Mouse (Mus musculus) hindbrain, embryonic 12.5 days (tissue): Measurements from ENCODE around the gene Zfyve28. TPM values are rescaled to one million over a fixed set of nuclear protein-coding genes. Genes with fewer than 3 reads are reported as not detected.

Source experiments
- ATAC-seq: fragments of 200-750 bp; cut with Nextera tagmentation; 2 replicates; pipeline ENCODE4 v1.8.0; 2017; ENCODE audit warnings: moderate TSS enrichment; ENCODE audit not compliant: low FRiP score
- H3K27ac ChIP-seq: fragments of 300-500 bp; sonication (generic); 2 replicates; pipeline ENCODE4 v1.5.1; 2016; ENCODE audit warnings: mild to moderate bottlenecking
- H3K27me3 ChIP-seq: fragments of 300-500 bp; sonication (generic); 2 replicates; pipeline ENCODE4 v1.6.1; 2016; ENCODE audit warnings: mild to moderate bottlenecking
- H3K36me3 ChIP-seq: fragments of 300-500 bp; sonication (generic); 2 replicates; pipeline ENCODE4 v1.6.1; 2016; ENCODE audit warnings: mild to moderate bottlenecking
- H3K4me1 ChIP-seq: fragments of 300-500 bp; sonication (generic); 2 replicates; pipeline ENCODE4 v1.6.1; 2016
- H3K4me2 ChIP-seq: fragments of 300-500 bp; sonication (generic); replicated peaks from 2 replicates; pipeline ENCODE4 v1.6.1; 2016; ENCODE audit warnings: mild to moderate bottlenecking
- H3K4me3 ChIP-seq: fragments of 300-500 bp; sonication (generic); 2 replicates; pipeline ENCODE4 v1.5.1; 2016; ENCODE audit warnings: mild to moderate bottlenecking
- H3K9ac ChIP-seq: fragments of 300-500 bp; sonication (generic); 2 replicates; pipeline ENCODE4 v1.6.1; 2016; ENCODE audit warnings: mild to moderate bottlenecking, moderate library complexity
- H3K9me3 ChIP-seq: fragments of 300-500 bp; sonication (generic); replicated peaks from 2 replicates; pipeline ENCODE4 v1.6.1; 2016; ENCODE audit warnings: mild to moderate bottlenecking
- WGBS: fragments of 180-500 bp; shearing (Covaris S2); methylation state at CpG from one replicate; pipeline ENCODE4 v1.1.7; 2016; 5-methylcytosine and 5-hydroxymethylcytosine counted together
- polyA plus RNA-seq: library from polyadenylated mRNA; unstranded; fragments of >200 nt; fragmentation: Nextera tagmentation; extraction: Ambion mirVana; gene quantifications from 2 replicates; pipeline ENCODE4 v1.2.1, GENCODE M21; 2016

Zfyve28 gene
- polyA plus RNA-seq, 1 experiment from 2014 or later, result 2.9 TPM

DNA sequence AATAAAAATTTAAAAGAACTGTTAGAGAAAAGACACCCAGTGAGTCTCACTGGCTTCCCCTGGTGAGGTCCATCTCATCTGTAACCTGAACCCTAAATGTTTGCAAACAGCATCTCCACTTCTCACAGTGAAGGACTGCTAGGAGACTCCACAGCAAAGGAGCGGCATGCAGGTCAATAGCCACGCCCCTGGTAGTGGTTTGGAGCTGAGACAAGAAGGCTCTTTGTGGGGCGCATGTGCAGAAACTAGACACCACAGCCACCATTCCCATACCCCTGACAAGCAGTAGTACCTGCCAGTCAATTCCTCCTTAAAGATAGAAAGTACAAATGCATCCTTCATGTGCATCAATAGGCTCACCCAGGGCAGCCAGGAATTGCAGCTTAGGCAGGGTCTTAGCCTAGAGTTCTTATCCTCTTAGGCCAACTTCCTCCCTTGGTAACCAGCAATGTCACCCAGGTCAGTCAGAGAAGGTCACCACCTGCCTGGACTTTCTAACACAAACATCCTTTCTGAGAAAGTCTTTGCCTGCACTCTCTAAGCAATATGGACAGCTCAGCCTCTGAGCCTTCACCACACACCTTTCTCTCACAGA is 4.0 kb downstream of the Zfyve28 start:
- Histone ChIP-seq H3K4me1 (peaks cover 21% of the 10 kb centered on the region), H3K27me3 (peaks cover 48% of the 10 kb centered on the region), H3K9ac (no peak overlapping the region), H3K4me3 (no peak overlapping the region), H3K4me2 (no peak overlapping the region), H3K9me3 (no peaks in the 10 kb centered on the region), H3K36me3 (no peaks in the 10 kb centered on the region), H3K27ac (no peak overlapping the region)
- WGBS, result 49% methylated on average over 3 of the region's 3 CpGs
- ATAC-seq, result no peak

DNA sequence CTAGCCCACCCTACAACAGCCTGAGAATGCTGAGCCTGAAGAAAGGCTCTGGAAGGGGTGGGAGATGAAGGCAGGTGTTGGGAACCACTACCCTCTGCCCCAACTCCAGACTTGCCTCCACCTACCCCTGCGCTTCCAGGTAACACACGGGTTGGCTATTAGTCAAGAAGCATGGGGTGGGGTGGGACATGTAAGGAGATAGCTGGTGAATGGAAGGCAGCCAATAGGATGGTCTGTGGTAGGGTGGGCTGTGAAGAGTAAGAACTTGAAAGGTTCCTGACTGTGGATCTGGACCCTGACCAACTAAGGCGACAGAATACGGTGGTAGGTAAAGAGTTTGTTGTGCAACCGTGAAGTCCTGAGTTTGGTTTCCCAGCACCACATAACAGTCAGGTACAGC is 4.9 kb downstream of the Zfyve28 start:
- ATAC-seq, result no peak
- peaks cover 40% of the 10 kb centered on the region for H3K27me3 ChIP-seq
- peaks cover 16% of the 10 kb centered on the region for H3K4me1 ChIP-seq
- 87% methylated on average over 5 of the region's 5 CpGs for WGBS
- H3K27ac ChIP-seq, result no peak overlapping the region
- H3K9ac ChIP-seq, result no peak overlapping the region
- no peaks in the 10 kb centered on the region for H3K36me3 ChIP-seq
- no peaks in the 10 kb centered on the region for H3K9me3 ChIP-seq
- H3K4me2 ChIP-seq, result no peak overlapping the region
- H3K4me3 ChIP-seq, result no peak overlapping the region

- Histone ChIP-seq H3K4me1 (no peaks in the 10 kb centered on the region; the same call in 1 of the 2 replicates), H3K9ac (no peak overlapping the region), H3K36me3 (no peaks in the 10 kb centered on the region), H3K4me2 (no peak overlapping the region), H3K4me3 (no peak overlapping the region), H3K9me3 (no peaks in the 10 kb centered on the region), H3K27me3 (peaks cover 16% of the 10 kb centered on the region), H3K27ac (no peak overlapping the region)
- 88% methylated on average over 7 of the region's 7 CpGs for WGBS
- ATAC-seq, result no peak
Measured at GRCm38 (mm10) chr5:34280976-34281375, 7.3 kb downstream of the Zfyve28 start.

GRCm38 (mm10) chr5:34279214-34279613 is 9.0 kb downstream of the Zfyve28 start:
- no peaks in the 10 kb centered on the region for H3K36me3 ChIP-seq
- 86% methylated on average over 9 of the region's 9 CpGs for WGBS
- no peak for ATAC-seq
- no peak overlapping the region for H3K4me3 ChIP-seq
- peaks cover 2% of the 10 kb centered on the region for H3K27me3 ChIP-seq
- no peaks in the 10 kb centered on the region for H3K9me3 ChIP-seq
- H3K4me1 ChIP-seq, result no peaks in the 10 kb centered on the region; the same call in 1 of the 2 replicates
- H3K4me2 ChIP-seq, result no peak overlapping the region
- H3K9ac ChIP-seq, result no peak overlapping the region
- H3K27ac ChIP-seq, result no peak overlapping the region

DNA sequence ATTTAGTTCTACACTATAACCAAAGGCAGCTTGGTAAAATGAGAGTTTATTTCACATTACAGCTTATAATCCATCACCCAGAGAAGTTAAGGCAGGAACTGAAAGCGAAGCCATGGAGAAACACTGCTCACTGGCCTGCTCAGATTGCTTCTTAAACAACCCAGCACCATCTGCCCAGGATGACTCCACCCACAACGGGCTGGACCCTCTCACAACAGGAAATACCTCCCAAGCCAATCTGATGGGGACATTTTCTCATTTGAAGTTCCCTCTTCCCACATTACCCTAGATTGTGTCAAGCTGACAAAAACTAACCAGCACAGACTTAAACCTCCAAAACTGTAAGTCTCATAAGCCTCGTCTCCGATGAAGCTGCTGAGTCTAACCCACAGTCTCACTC is 10.2 kb downstream of the Zfyve28 start:
- Histone ChIP-seq H3K4me2 (no peak overlapping the region), H3K36me3 (no peaks in the 10 kb centered on the region), H3K27ac (no peak overlapping the region), H3K27me3 (no peaks in the 10 kb centered on the region), H3K9me3 (no peaks in the 10 kb centered on the region), H3K4me1 (peaks cover 5% of the 10 kb centered on the region; the same call in 1 of the 2 replicates), H3K9ac (no peak overlapping the region), H3K4me3 (no peak overlapping the region)
- 77% methylated on average over 4 of the region's 4 CpGs for WGBS
- no peak for ATAC-seq

- Histone ChIP-seq H3K4me3 (no peak overlapping the region), H3K9me3 (no peaks in the 10 kb centered on the region)
- 76% methylated on average over 6 of the region's 6 CpGs for WGBS
Measured at GRCm38 (mm10) chr5:34276746-34277145, 11.5 kb downstream of the Zfyve28 start.

GRCm38 (mm10) chr5:34276191-34276590 is 12.1 kb downstream of the Zfyve28 start:
- Histone ChIP-seq H3K27ac (no peak overlapping the region), H3K9ac (no peak overlapping the region), H3K4me2 (no peak overlapping the region), H3K36me3 (no peaks in the 10 kb centered on the region), H3K9me3 (no peaks in the 10 kb centered on the region), H3K4me3 (no peak overlapping the region), H3K27me3 (no peaks in the 10 kb centered on the region), H3K4me1 (peaks cover 5% of the 10 kb centered on the region; the same call in 1 of the 2 replicates)
- ATAC-seq, result no peak
- 88% methylated on average over 7 of the region's 7 CpGs for WGBS

More at GRCm38 (mm10) chr5:34276746-34277145, 11.5 kb downstream of the Zfyve28 start:
- Histone ChIP-seq H3K27ac (no peak overlapping the region), H3K27me3 (no peaks in the 10 kb centered on the region), H3K4me1 (peaks cover 5% of the 10 kb centered on the region; the same call in 1 of the 2 replicates), H3K9ac (no peak overlapping the region), H3K36me3 (no peaks in the 10 kb centered on the region), H3K4me2 (no peak overlapping the region)
- ATAC-seq, result no peak

GRCm38 (mm10) chr5:34274676-34275293 is 13.5 kb downstream of the Zfyve28 start:
- ATAC-seq, result no peak
- no peaks in the 10 kb centered on the region for H3K27me3 ChIP-seq
- peaks cover 5% of the 10 kb centered on the region; the same call in 1 of the 2 replicates for H3K4me1 ChIP-seq
- WGBS, result 90% methylated on average over 10 of the region's 10 CpGs
- no peak overlapping the region for H3K4me2 ChIP-seq
- no peaks in the 10 kb centered on the region for H3K9me3 ChIP-seq
- H3K4me3 ChIP-seq, result no peak overlapping the region
- H3K9ac ChIP-seq, result no peak overlapping the region
- no peak overlapping the region for H3K27ac ChIP-seq
- no peaks in the 10 kb centered on the region for H3K36me3 ChIP-seq

DNA sequence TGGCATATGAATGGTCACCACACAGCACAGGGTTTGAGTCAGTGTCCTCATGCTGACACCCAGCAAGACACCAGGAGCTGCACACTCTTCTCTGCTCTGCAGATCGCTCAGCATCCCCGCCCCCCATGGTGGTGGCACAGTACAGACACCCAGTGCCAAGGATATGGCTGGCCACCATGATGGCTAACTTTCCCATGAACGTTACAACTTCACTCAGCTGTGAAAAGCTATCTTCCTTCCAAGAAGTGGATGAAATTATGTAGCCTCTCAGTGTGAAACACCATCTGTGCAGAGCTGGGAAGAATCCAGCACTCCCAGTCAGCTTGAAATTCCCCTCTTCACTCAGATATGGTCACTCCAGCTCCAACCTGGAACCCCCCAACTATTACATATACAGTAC is 14.0 kb downstream of the Zfyve28 start:
- Histone ChIP-seq H3K4me1 (peaks cover 5% of the 10 kb centered on the region; the same call in 1 of the 2 replicates), H3K36me3 (no peaks in the 10 kb centered on the region), H3K4me3 (no peak overlapping the region), H3K9me3 (no peaks in the 10 kb centered on the region), H3K27me3 (no peaks in the 10 kb centered on the region), H3K4me2 (no peak overlapping the region), H3K27ac (no peak overlapping the region), H3K9ac (no peak overlapping the region)
- 86% methylated on average over 3 of the region's 3 CpGs for WGBS
- ATAC-seq, result no peak

DNA sequence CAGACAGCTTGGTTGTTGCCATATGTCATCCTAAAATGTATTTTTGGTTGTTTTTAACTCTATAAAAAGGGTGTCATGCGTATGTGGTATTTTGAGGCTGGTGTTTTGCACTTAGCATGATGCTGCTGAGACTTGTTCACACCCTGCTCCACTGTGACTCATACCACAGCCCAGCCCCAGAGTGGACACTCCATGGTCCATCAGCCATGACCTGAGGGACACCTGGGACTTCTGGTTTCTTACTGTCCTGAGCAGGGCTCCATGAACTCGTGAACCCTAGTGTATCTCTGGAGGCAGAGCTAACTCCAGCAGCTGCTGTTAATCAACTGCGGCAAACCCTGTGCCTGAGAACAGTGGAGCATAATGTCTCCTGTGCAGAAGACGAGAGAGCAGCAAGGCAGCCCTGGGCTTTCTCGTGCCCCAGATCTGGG is 15.0 kb downstream of the Zfyve28 start:
- Histone ChIP-seq H3K36me3 (no peaks in the 10 kb centered on the region), H3K9ac (no peak overlapping the region), H3K4me1 (peaks cover 5% of the 10 kb centered on the region; the same call in 1 of the 2 replicates), H3K27me3 (no peaks in the 10 kb centered on the region), H3K27ac (no peak overlapping the region), H3K9me3 (no peaks in the 10 kb centered on the region), H3K4me3 (no peak overlapping the region), H3K4me2 (no peak overlapping the region)
- ATAC-seq, result no peak
- WGBS, result 71% methylated on average over 5 of the region's 5 CpGs

- Histone ChIP-seq H3K4me1 (peaks cover 5% of the 10 kb centered on the region; the same call in 1 of the 2 replicates), H3K4me3 (no peak overlapping the region), H3K36me3 (no peaks in the 10 kb centered on the region), H3K27ac (no peak overlapping the region), H3K4me2 (no peak overlapping the region), H3K9me3 (no peaks in the 10 kb centered on the region), H3K9ac (no peak overlapping the region), H3K27me3 (no peaks in the 10 kb centered on the region)
- no peak for ATAC-seq
- 23% methylated on average over 4 of the region's 4 CpGs for WGBS
Measured at GRCm38 (mm10) chr5:34271743-34272142, 16.5 kb downstream of the Zfyve28 start.

- no peaks in the 10 kb centered on the region for H3K36me3 ChIP-seq
- 80% methylated on average over 12 of the region's 12 CpGs for WGBS
- ATAC-seq, result no peak
Measured at GRCm38 (mm10) chr5:34269921-34270465, 18.3 kb downstream of the Zfyve28 start.

More at GRCm38 (mm10) chr5:34269921-34270465, 18.3 kb downstream of the Zfyve28 start:
- no peak overlapping the region for H3K9ac ChIP-seq
- H3K4me3 ChIP-seq, result no peak overlapping the region
- H3K4me2 ChIP-seq, result no peak overlapping the region
- H3K27me3 ChIP-seq, result no peaks in the 10 kb centered on the region
- no peaks in the 10 kb centered on the region for H3K9me3 ChIP-seq
- 0 out of 2 replicates have a peak, but pooled peaks cover 5% of the 10 kb centered on the region for H3K4me1 ChIP-seq
- no peak overlapping the region for H3K27ac ChIP-seq
